Mouse (Mus musculus): ENCODE data around the gene Ascc3.
A peak's percentile ranks its signal among the peaks of the same experiment; 100 is the strongest.

Gene Ascc3

GRCm38 (mm10) chr10:50762984-50763383 lies 170.5 kb downstream of the Ascc3 start:
- DNase-seq (ENCODE audit: low spot score in 2 of 2) = no peak

- no peak for DNase-seq (ENCODE audit: low spot score in 2 of 2)
Measured at GRCm38 (mm10) chr10:50763457-50764310, 171.2 kb downstream of the Ascc3 start.

GRCm38 (mm10) chr10:50772811-50773210 lies 180.3 kb downstream of the Ascc3 start:
- DNase-seq (ENCODE audit: low spot score in 2 of 2) = no peak

GRCm38 (mm10) chr10:50773846-50774245 lies 181.4 kb downstream of the Ascc3 start:
- no peak for DNase-seq (ENCODE audit: low spot score in 2 of 2)

GRCm38 (mm10) chr10:50792840-50793239 lies 200.4 kb downstream of the Ascc3 start:
- DNase-seq (ENCODE audit: low spot score in 2 of 2) = peak in 1 of 2 experiments; percentile 27

- no peak for DNase-seq (ENCODE audit: low spot score in 2 of 2)
Measured at GRCm38 (mm10) chr10:50801594-50801993, 209.1 kb downstream of the Ascc3 start.

- DNase-seq (ENCODE audit: low spot score in 2 of 2) = no peak
Measured at GRCm38 (mm10) chr10:50802380-50802779, 209.9 kb downstream of the Ascc3 start.

GRCm38 (mm10) chr10:50806166-50806565 lies 213.7 kb downstream of the Ascc3 start:
- no peak for DNase-seq (ENCODE audit: low spot score in 2 of 2)

GRCm38 (mm10) chr10:50822363-50822762 lies 229.9 kb downstream of the Ascc3 start:
- DNase-seq (ENCODE audit: low spot score in 2 of 2) = no peak

- DNase-seq (ENCODE audit: low spot score in 2 of 2) = no peak
Measured at GRCm38 (mm10) chr10:50826829-50827228, 234.4 kb downstream of the Ascc3 start.

- DNase-seq (ENCODE audit: low spot score in 2 of 2) = no peak
Measured at GRCm38 (mm10) chr10:50834533-50834932, 242.1 kb downstream of the Ascc3 start.

GRCm38 (mm10) chr10:50843363-50843762 lies 250.9 kb downstream of the Ascc3 start:
- no peak for DNase-seq (ENCODE audit: low spot score in 2 of 2)

GRCm38 (mm10) chr10:50868202-50868601 lies 275.7 kb downstream of the Ascc3 start:
- no peak for DNase-seq (ENCODE audit: low spot score in 2 of 2)

GRCm38 (mm10) chr10:50876952-50877351 lies 284.5 kb downstream of the Ascc3 start:
- DNase-seq (ENCODE audit: low spot score in 2 of 2) = no peak

GRCm38 (mm10) chr10:50881476-50882069 lies 289.1 kb downstream of the Ascc3 start:
- peak in 1 of 2 experiments; percentile 5 for DNase-seq (ENCODE audit: low spot score in 2 of 2)

GRCm38 (mm10) chr10:50882366-50882765 lies 289.9 kb downstream of the Ascc3 start:
- no peak for DNase-seq (ENCODE audit: low spot score in 2 of 2)

GRCm38 (mm10) chr10:50886305-50886704 lies 293.8 kb downstream of the Ascc3 start:
- no peak for DNase-seq (ENCODE audit: low spot score in 2 of 2)

GRCm38 (mm10) chr10:50890621-50891020 lies 298.2 kb downstream of the Ascc3 start:
- DNase-seq (ENCODE audit: low spot score in 2 of 2) = no peak

GRCm38 (mm10) chr10:50891876-50892711 lies 299.6 kb downstream of the Ascc3 start:
- no peak for DNase-seq (ENCODE audit: low spot score in 2 of 2)

GRCm38 (mm10) chr10:50892751-50893320 lies 300.4 kb downstream of the Ascc3 start:
- DNase-seq (ENCODE audit: low spot score in 2 of 2) = no peak

GRCm38 (mm10) chr10:50893546-50893945 lies 301.1 kb downstream of the Ascc3 start:
- DNase-seq (ENCODE audit: low spot score in 2 of 2) = no peak
